27 mouse cellular contexts compared by ENCODE assay signal in genomic region chr3:148770310-148770709, GRCm38 (mm10).
"Had no signal": no experiment of that assay in that cellular context is flagged by ENCODE, and none has a peak within 500 bp of the region (broad histone marks: within the 10 kb centered on the region; RNA-seq: fewer than 3 reads in every experiment).

No protein-coding gene starts in this region.

- H3K4me3 ChIP-seq: gastrocnemius, adult 2 months; heart, adult 2 months; heart, embryonic 10.5 days; heart, embryonic 12.5 days; hindbrain, embryonic 10.5 days; hindbrain, embryonic 12.5 days; intestine, embryonic 15.5 days; layer of hippocampus, adult 2 months; left cerebral cortex, adult 2 months; limb, embryonic 10.5 days; limb, embryonic 12.5 days; liver, embryonic 13.5 days had no signal

- ATAC-seq: hindbrain, embryonic 16.5 days; inflammation-experienced regulatory T-cells, adult 6 months; intestine, embryonic 15.5 days; intestine, postnatal 0 days had no signal

- H3K27ac ChIP-seq: gastrocnemius, adult 2 months; heart, adult 2 months; heart, embryonic 10.5 days; hindbrain, embryonic 10.5 days; hindbrain, embryonic 12.5 days; hindbrain, embryonic 14.5 days; intestine, embryonic 15.5 days; layer of hippocampus, adult 2 months; left cerebral cortex, adult 2 months; limb, embryonic 10.5 days; limb, embryonic 12.5 days; liver, embryonic 13.5 days had no signal

- H3K4me1 ChIP-seq: heart, embryonic 10.5 days; heart, embryonic 12.5 days; hindbrain, embryonic 10.5 days; intestine, embryonic 15.5 days; limb, embryonic 10.5 days; limb, embryonic 12.5 days; liver, embryonic 13.5 days had no signal

- H3K27me3 ChIP-seq: heart, embryonic 12.5 days; hindbrain, embryonic 12.5 days; intestine, embryonic 15.5 days; limb, embryonic 12.5 days; liver, embryonic 13.5 days had no signal

- DNase-seq: gastrocnemius, adult 2 months; gastrocnemius, postnatal 10 days; gastrocnemius, postnatal 25 days; heart, adult 11 months; heart, adult 2 months; heart, postnatal 10 days; heart, postnatal 4 days; kidney, adult 18-20 months; kidney, adult 8-10 months; kidney, postnatal 10 days; kidney, postnatal 25 days; kidney, postnatal 4 days; liver; liver, embryonic 13.5 days had no signal
